Mouse (Mus musculus) thymus, adult 2 months (tissue): Measurements from ENCODE around the gene Zfp428. TPM values are rescaled to one million over a fixed set of nuclear protein-coding genes. Genes with fewer than 3 reads are reported as not detected.

ENCODE experiments used
- DNase-seq: peaks from one replicate; pipeline ENCODE4 v3.0.0; 2021
- H3K27ac ChIP-seq: fragments of 200-500 bp; 2 replicates; pipeline ENCODE4 v1.5.1; 2012; ENCODE audit warnings: low read length, control low read depth; ENCODE audit not compliant: control insufficient read depth, insufficient read depth
- H3K27me3 ChIP-seq: fragments of 200-500 bp; 2 replicates; pipeline ENCODE4 v1.6.1; 2012; ENCODE audit warnings: mild to moderate bottlenecking, low read length, moderate library complexity, mixed read lengths; ENCODE audit not compliant: control insufficient read depth, insufficient read depth
- H3K36me3 ChIP-seq: fragments of 200-500 bp; 2 replicates; pipeline ENCODE4 v1.6.1; 2012; ENCODE audit warnings: mild to moderate bottlenecking, low read length, moderate library complexity; ENCODE audit not compliant: control insufficient read depth, insufficient read depth
- H3K4me1 ChIP-seq: fragments of 200-500 bp; replicated peaks from 2 replicates; pipeline ENCODE4 v1.6.1; 2012; ENCODE audit warnings: low read length; ENCODE audit not compliant: control insufficient read depth, insufficient read depth
- H3K4me3 ChIP-seq: fragments of 200-500 bp; 2 replicates; pipeline ENCODE4 v1.5.1; 2012; ENCODE audit warnings: mild to moderate bottlenecking, low read length, control low read depth, moderate library complexity; ENCODE audit not compliant: control insufficient read depth, insufficient read depth
- CTCF ChIP-seq: fragments of 200-500 bp; IDR thresholded peaks from 2 replicates; pipeline ENCODE4 v1.5.1; 2012; ENCODE audit warnings: mild to moderate bottlenecking, control low read depth, low read length, moderate library complexity, borderline replicate concordance; ENCODE audit not compliant: control insufficient read depth, poor library complexity, insufficient read depth; ENCODE audit errors: extremely low read depth
- POLR2A ChIP-seq: fragments of 200-500 bp; IDR thresholded peaks from 2 replicates; pipeline ENCODE4 v1.6.1; 2012; ENCODE audit warnings: mild to moderate bottlenecking, low read length, control low read depth, moderate library complexity; ENCODE audit not compliant: control insufficient read depth, poor library complexity, insufficient read depth; ENCODE audit errors: extremely low read depth
- WGBS: fragments of 180-500 bp; shearing (Covaris S2); methylation state at CpG from one replicate; pipeline ENCODE4 v1.1.7; 2018; 5-methylcytosine and 5-hydroxymethylcytosine counted together
- polyA plus RNA-seq: library from polyadenylated mRNA; depleted of rRNA; stranded (reverse); fragments of >200 nt; gene quantifications from 2 replicates; pipeline ENCODE4 v1.2.3, GENCODE M21; 2012

Zfp428 gene
- polyA plus RNA-seq, 1 experiment: 14.4 TPM

GRCm38 (mm10) chr7:24486654-24487130 lies 20.1 kb upstream of the Zfp428 start:
- H3K27me3 ChIP-seq: peaks cover 7% of the 10 kb centered on the region; the same call in 1 of the 2 replicates
- WGBS: 73% methylated on average over 9 of the region's 9 CpGs
- H3K4me3 ChIP-seq: no peak overlapping the region
- peaks cover under 1% of the 10 kb centered on the region for H3K4me1 ChIP-seq
- H3K36me3 ChIP-seq: no peaks in the 10 kb centered on the region
- H3K27ac ChIP-seq: no peak overlapping the region
- no peak for TF ChIP-seq CTCF
- no peak for TF ChIP-seq POLR2A
- DNase-seq: no peak

- H3K27me3 ChIP-seq: peaks cover 5% of the 10 kb centered on the region; the same call in 1 of the 2 replicates
- DNase-seq: no peak
- H3K36me3 ChIP-seq: no peaks in the 10 kb centered on the region
- 73% methylated on average over 3 of the region's 3 CpGs for WGBS
- no peak for TF ChIP-seq CTCF
- TF ChIP-seq POLR2A: no peak
- H3K4me3 ChIP-seq: no peak overlapping the region
- no peak overlapping the region for H3K27ac ChIP-seq
- no peaks in the 10 kb centered on the region; the same call in 1 of the 2 replicates for H3K4me1 ChIP-seq
Measured at GRCm38 (mm10) chr7:24487403-24487802, 19.4 kb upstream of the Zfp428 start.

- no peaks in the 10 kb centered on the region for H3K4me1 ChIP-seq
- no peaks in the 10 kb centered on the region for H3K27me3 ChIP-seq
- DNase-seq: no peak
- 92% methylated on average over 8 of the region's 8 CpGs for WGBS
- H3K27ac ChIP-seq: no peak overlapping the region
- TF ChIP-seq CTCF (no peak), POLR2A (no peak)
- H3K36me3 ChIP-seq: no peaks in the 10 kb centered on the region
- H3K4me3 ChIP-seq: no peak overlapping the region
Measured at GRCm38 (mm10) chr7:24488303-24488702, 18.5 kb upstream of the Zfp428 start.

GRCm38 (mm10) chr7:24499856-24500577 lies 6.8 kb upstream of the Zfp428 start:
- no peak overlapping the region for H3K27ac ChIP-seq
- 17% methylated on average over 43 of the region's 43 CpGs for WGBS
- no peak overlapping the region for H3K4me3 ChIP-seq
- no peaks in the 10 kb centered on the region for H3K36me3 ChIP-seq
- H3K27me3 ChIP-seq: peaks cover 9% of the 10 kb centered on the region
- H3K4me1 ChIP-seq: 0 out of 2 replicates have a peak, but pooled peaks cover 4% of the 10 kb centered on the region
- no peak for TF ChIP-seq POLR2A
- TF ChIP-seq CTCF: no peak
- DNase-seq: no peak

- Histone ChIP-seq H3K4me3 (no peak overlapping the region), H3K27me3 (peaks cover 9% of the 10 kb centered on the region), H3K27ac (no peak overlapping the region), H3K4me1 (0 out of 2 replicates have a peak, but pooled peaks cover 4% of the 10 kb centered on the region), H3K36me3 (no peaks in the 10 kb centered on the region)
- peak; percentile 56 for DNase-seq
- WGBS: 32% methylated on average over 7 of the region's 7 CpGs
- TF ChIP-seq CTCF (no peak), POLR2A (no peak)
Measured at GRCm38 (mm10) chr7:24500929-24501328, 5.9 kb upstream of the Zfp428 start.

- WGBS: 51% methylated on average over 21 of the region's 21 CpGs
- 0 out of 2 replicates have a peak, but pooled peaks cover 4% of the 10 kb centered on the region for H3K4me1 ChIP-seq
- H3K36me3 ChIP-seq: no peaks in the 10 kb centered on the region
- peak; percentile 48 for DNase-seq
- no peak for TF ChIP-seq POLR2A
- TF ChIP-seq CTCF: peak; percentile 47; the same call in 1 of the 2 replicates
- H3K27me3 ChIP-seq: peaks cover 9% of the 10 kb centered on the region
- H3K27ac ChIP-seq: no peak overlapping the region
- no peak overlapping the region for H3K4me3 ChIP-seq
Measured at GRCm38 (mm10) chr7:24501492-24501891, 5.3 kb upstream of the Zfp428 start.

GRCm38 (mm10) chr7:24504004-24504403 lies 2.8 kb upstream of the Zfp428 start:
- TF ChIP-seq POLR2A (no peak), CTCF (no peak)
- peaks cover 9% of the 10 kb centered on the region for H3K27me3 ChIP-seq
- no peak overlapping the region for H3K4me3 ChIP-seq
- H3K4me1 ChIP-seq: peaks cover 12% of the 10 kb centered on the region; the same call in 1 of the 2 replicates
- no peak for DNase-seq
- H3K27ac ChIP-seq: no peak overlapping the region
- WGBS: 27% methylated on average over 10 of the region's 10 CpGs
- H3K36me3 ChIP-seq: no peaks in the 10 kb centered on the region
